Mouse (Mus musculus) bone marrow, adult 2 months (tissue): ENCODE measurements around the gene Cdc14a.
A peak's percentile ranks its signal among the peaks of the same experiment; 100 is the strongest.

Experiments used
- CTCF ChIP-seq: fragments of 200-500 bp; IDR thresholded peaks from 2 replicates; pipeline ENCODE4 v1.5.1; 2011; ENCODE audit warnings: low read length, control low read depth; ENCODE audit not compliant: control insufficient read depth, insufficient read depth
- POLR2A ChIP-seq: fragments of 200-500 bp; IDR thresholded peaks from 2 replicates; pipeline ENCODE4 v1.6.1; 2011; ENCODE audit warnings: low read depth, mild to moderate bottlenecking, control low read depth, low read length, borderline replicate concordance; ENCODE audit not compliant: control insufficient read depth

GRCm38 (mm10) chr3:116333229-116333628 lies 90.6 kb downstream of the Cdc14a start:
- TF ChIP-seq CTCF: peak; percentile 64
- TF ChIP-seq POLR2A: no peak
